Mouse (Mus musculus): ENCODE measurements around the gene Gsdme. TPM values are rescaled to one million over a fixed set of nuclear protein-coding genes. Genes with fewer than 3 reads are reported as not detected.
A peak's percentile ranks its signal among the peaks of the same experiment; 100 is the strongest.

Gene Gsdme
- total RNA-seq, 2 experiments from 2014 or later: 6.0 to 10.2 TPM

GRCm38 (mm10) chr6:50247791-50248190 is 15.9 kb downstream of the Gsdme start:
- ATAC-seq (replicated peaks; ENCODE audit: poor library complexity): no peak

- ATAC-seq (replicated peaks; ENCODE audit: poor library complexity): no peak
Observed at GRCm38 (mm10) chr6:50247356-50247755, 16.3 kb downstream of the Gsdme start.

- peak; percentile 60 for ATAC-seq (replicated peaks; ENCODE audit: poor library complexity)
Observed at GRCm38 (mm10) chr6:50244967-50245366, 18.7 kb downstream of the Gsdme start.

GRCm38 (mm10) chr6:50244126-50244525 is 19.5 kb downstream of the Gsdme start:
- ATAC-seq (replicated peaks; ENCODE audit: poor library complexity): no peak; the same call in 1 of the 2 replicates

GRCm38 (mm10) chr6:50240437-50240836 is 23.2 kb downstream of the Gsdme start:
- ATAC-seq (replicated peaks; ENCODE audit: poor library complexity): peak; percentile 65

GRCm38 (mm10) chr6:50239902-50240301 is 23.8 kb downstream of the Gsdme start:
- peak; percentile 9; the same call in 1 of the 2 replicates for ATAC-seq (replicated peaks; ENCODE audit: poor library complexity)

- 0 out of 2 replicates have a peak, but pooled peaks have one; percentile 29 for ATAC-seq (replicated peaks; ENCODE audit: poor library complexity)
Observed at GRCm38 (mm10) chr6:50237963-50238362, 25.7 kb downstream of the Gsdme start.

- no peak for ATAC-seq (replicated peaks; ENCODE audit: poor library complexity)
Observed at GRCm38 (mm10) chr6:50232984-50233383, 30.7 kb downstream of the Gsdme start.

GRCm38 (mm10) chr6:50231288-50231687 is 32.4 kb downstream of the Gsdme start:
- no peak for ATAC-seq (replicated peaks; ENCODE audit: poor library complexity)

- no peak for ATAC-seq (replicated peaks; ENCODE audit: poor library complexity)
Observed at GRCm38 (mm10) chr6:50228180-50228579, 35.5 kb downstream of the Gsdme start.

GRCm38 (mm10) chr6:50225232-50225631 is 38.4 kb downstream of the Gsdme start:
- no peak for ATAC-seq (replicated peaks; ENCODE audit: poor library complexity)

GRCm38 (mm10) chr6:50223606-50224005 is 40.1 kb downstream of the Gsdme start:
- ATAC-seq (replicated peaks; ENCODE audit: poor library complexity): no peak

- ATAC-seq (replicated peaks; ENCODE audit: poor library complexity): peak; percentile 43; the same call in 1 of the 2 replicates
Observed at GRCm38 (mm10) chr6:50222986-50223385, 40.7 kb downstream of the Gsdme start.

- no peak for ATAC-seq (replicated peaks; ENCODE audit: poor library complexity)
Observed at GRCm38 (mm10) chr6:50222351-50222750, 41.3 kb downstream of the Gsdme start.

GRCm38 (mm10) chr6:50220863-50221262 is 42.8 kb downstream of the Gsdme start:
- peak; percentile 82 for ATAC-seq (replicated peaks; ENCODE audit: poor library complexity)

- ATAC-seq (replicated peaks; ENCODE audit: poor library complexity): no peak
Observed at GRCm38 (mm10) chr6:50219066-50219465, 44.6 kb downstream of the Gsdme start.

- ATAC-seq (replicated peaks; ENCODE audit: poor library complexity): no peak
Observed at GRCm38 (mm10) chr6:50218628-50219027, 45.0 kb downstream of the Gsdme start.

GRCm38 (mm10) chr6:50215986-50216385 is 47.7 kb downstream of the Gsdme start:
- no peak for ATAC-seq (replicated peaks; ENCODE audit: poor library complexity)

- ATAC-seq (replicated peaks; ENCODE audit: poor library complexity): no peak
Observed at GRCm38 (mm10) chr6:50215373-50215745, 48.3 kb downstream of the Gsdme start.

GRCm38 (mm10) chr6:50214711-50215372 is 48.8 kb downstream of the Gsdme start:
- ATAC-seq (replicated peaks; ENCODE audit: poor library complexity): no peak

GRCm38 (mm10) chr6:50205093-50205492 is 58.6 kb downstream of the Gsdme start:
- peak; percentile 37; the same call in 1 of the 2 replicates for ATAC-seq (replicated peaks; ENCODE audit: poor library complexity)

GRCm38 (mm10) chr6:50204356-50204755 is 59.3 kb downstream of the Gsdme start:
- no peak for ATAC-seq (replicated peaks; ENCODE audit: poor library complexity)

- ATAC-seq (replicated peaks; ENCODE audit: poor library complexity): no peak
Observed at GRCm38 (mm10) chr6:50193851-50194250, 69.8 kb downstream of the Gsdme start.
